Mouse (Mus musculus): ENCODE results near the gene Hils1. TPM values are rescaled to one million over a fixed set of nuclear protein-coding genes. Genes with fewer than 3 reads are reported as not detected.
"Not testable (repeated sequence)": the region's sequence is repeated elsewhere in the genome, so short reads cannot be mapped to it uniquely, and the experiment has no call there.

Gene Hils1
- total and polyA plus RNA-seq, 2 experiments from 2014 or later, result not detected

GRCm38 (mm10) chr11:94968187-94968586, 794 bp downstream of the Hils1 start:
- no peak for ATAC-seq
- no peaks in the 10 kb centered on the region for H3K27me3 ChIP-seq (ENCODE audit: insufficient read depth, low read length)
- DNase-seq, result no peak
- H3K9me3 ChIP-seq (ENCODE audit: low read length), result no peaks in the 10 kb centered on the region
- no peaks in the 10 kb centered on the region for H3K4me1 ChIP-seq (ENCODE audit: insufficient read depth)
- H3K9ac ChIP-seq, result no peak overlapping the region
- no peak overlapping the region for H3K4me3 ChIP-seq (ENCODE audit: low read depth, low read length)
- 61% methylated on average over 7 of the region's 7 CpGs for WGBS
- TF ChIP-seq CTCF (IDR thresholded peaks at IDR 0.05; ENCODE audit: low read depth), result no peak
- no peaks in the 10 kb centered on the region for H3K36me3 ChIP-seq (ENCODE audit: insufficient read depth)
- no peak overlapping the region for H3K4me2 ChIP-seq (ENCODE audit: low read depth)
- no peak overlapping the region for H3K27ac ChIP-seq (ENCODE audit: low read depth, low read length)

- WGBS, result 89% methylated on average over 4 of the region's 4 CpGs
- DNase-seq; H3K27ac ChIP-seq (ENCODE audit: low read depth, low read length); H3K4me3 ChIP-seq (ENCODE audit: low read depth, low read length); ATAC-seq; H3K4me2 ChIP-seq (ENCODE audit: low read depth); H3K36me3 ChIP-seq (ENCODE audit: insufficient read depth); H3K9ac ChIP-seq; H3K4me1 ChIP-seq (ENCODE audit: insufficient read depth); H3K27me3 ChIP-seq (ENCODE audit: insufficient read depth, low read length); H3K9me3 ChIP-seq (ENCODE audit: low read length): not testable (repeated sequence)
Observed at GRCm38 (mm10) chr11:94969709-94970108, 2.3 kb downstream of the Hils1 start.

GRCm38 (mm10) chr11:94970210-94970943, 3.0 kb downstream of the Hils1 start:
- H3K36me3 ChIP-seq (ENCODE audit: insufficient read depth), result no peaks in the 10 kb centered on the region
- peak; percentile 90 for ATAC-seq
- WGBS, result 60% methylated on average over 15 of the region's 15 CpGs

GRCm38 (mm10) chr11:94971895-94972615, 4.7 kb downstream of the Hils1 start:
- H3K9ac ChIP-seq, result no peak overlapping the region
- H3K4me3 ChIP-seq (ENCODE audit: low read depth, low read length), result no peak overlapping the region
- no peak overlapping the region for H3K27ac ChIP-seq (ENCODE audit: low read depth, low read length)
- 46% methylated on average over 16 of the region's 16 CpGs for WGBS
- no peak for TF ChIP-seq CTCF (IDR thresholded peaks at IDR 0.05; ENCODE audit: low read depth)
- H3K9me3 ChIP-seq (ENCODE audit: low read length), result no peaks in the 10 kb centered on the region
- H3K4me2 ChIP-seq (ENCODE audit: low read depth), result no peak overlapping the region
- H3K36me3 ChIP-seq (ENCODE audit: insufficient read depth), result no peaks in the 10 kb centered on the region
- DNase-seq (no peak), ATAC-seq (peak; percentile 21; the same call in 1 of the 2 replicates)
- no peaks in the 10 kb centered on the region for H3K27me3 ChIP-seq (ENCODE audit: insufficient read depth, low read length)
- no peaks in the 10 kb centered on the region for H3K4me1 ChIP-seq (ENCODE audit: insufficient read depth)

More at GRCm38 (mm10) chr11:94970210-94970943, 3.0 kb downstream of the Hils1 start:
- Histone ChIP-seq H3K27ac (ENCODE audit: low read depth, low read length) (no peak overlapping the region), H3K4me3 (ENCODE audit: low read depth, low read length) (no peak overlapping the region), H3K9me3 (ENCODE audit: low read length) (no peaks in the 10 kb centered on the region), H3K9ac (no peak overlapping the region), H3K27me3 (ENCODE audit: insufficient read depth, low read length) (no peaks in the 10 kb centered on the region), H3K4me2 (ENCODE audit: low read depth) (no peak overlapping the region), H3K4me1 (ENCODE audit: insufficient read depth) (no peaks in the 10 kb centered on the region)
- peak; percentile 88 for DNase-seq
- peak; percentile 97 for TF ChIP-seq CTCF (IDR thresholded peaks at IDR 0.05; ENCODE audit: low read depth)

GRCm38 (mm10) chr11:94972887-94973286, 5.5 kb downstream of the Hils1 start:
- TF ChIP-seq CTCF (IDR thresholded peaks at IDR 0.05; ENCODE audit: low read depth), result no peak
- H3K4me3 ChIP-seq (ENCODE audit: low read depth, low read length), result no peak overlapping the region
- H3K36me3 ChIP-seq (ENCODE audit: insufficient read depth), result no peaks in the 10 kb centered on the region
- H3K27me3 ChIP-seq (ENCODE audit: insufficient read depth, low read length), result no peaks in the 10 kb centered on the region
- DNase-seq (no peak), ATAC-seq (no peak)
- H3K9me3 ChIP-seq (ENCODE audit: low read length), result no peaks in the 10 kb centered on the region
- H3K9ac ChIP-seq, result no peak overlapping the region
- no peak overlapping the region for H3K27ac ChIP-seq (ENCODE audit: low read depth, low read length)
- no peak overlapping the region for H3K4me2 ChIP-seq (ENCODE audit: low read depth)
- peaks cover 3% of the 10 kb centered on the region for H3K4me1 ChIP-seq (ENCODE audit: insufficient read depth)
- 57% methylated on average over 5 of the region's 5 CpGs for WGBS

GRCm38 (mm10) chr11:94973313-94973712, 5.9 kb downstream of the Hils1 start:
- 59% methylated on average over 4 of the region's 4 CpGs for WGBS
- H3K4me1 ChIP-seq (ENCODE audit: insufficient read depth), result peaks cover 7% of the 10 kb centered on the region
- no peaks in the 10 kb centered on the region for H3K36me3 ChIP-seq (ENCODE audit: insufficient read depth)
- no peak overlapping the region for H3K4me2 ChIP-seq (ENCODE audit: low read depth)
- H3K27ac ChIP-seq (ENCODE audit: low read depth, low read length), result no peak overlapping the region
- H3K27me3 ChIP-seq (ENCODE audit: insufficient read depth, low read length), result no peaks in the 10 kb centered on the region
- no peaks in the 10 kb centered on the region for H3K9me3 ChIP-seq (ENCODE audit: low read length)
- ATAC-seq (no peak), DNase-seq (no peak)
- TF ChIP-seq CTCF (IDR thresholded peaks at IDR 0.05; ENCODE audit: low read depth), result no peak
- no peak overlapping the region for H3K4me3 ChIP-seq (ENCODE audit: low read depth, low read length)
- no peak overlapping the region for H3K9ac ChIP-seq

GRCm38 (mm10) chr11:94974951-94975350, 7.6 kb downstream of the Hils1 start:
- Histone ChIP-seq H3K36me3 (ENCODE audit: insufficient read depth) (no peaks in the 10 kb centered on the region), H3K4me3 (ENCODE audit: low read depth, low read length) (no peak overlapping the region), H3K9me3 (ENCODE audit: low read length) (no peaks in the 10 kb centered on the region), H3K4me1 (ENCODE audit: insufficient read depth) (peaks cover 16% of the 10 kb centered on the region), H3K27ac (ENCODE audit: low read depth, low read length) (no peak overlapping the region), H3K4me2 (ENCODE audit: low read depth) (no peak overlapping the region), H3K9ac (no peak overlapping the region), H3K27me3 (ENCODE audit: insufficient read depth, low read length) (no peaks in the 10 kb centered on the region)
- ATAC-seq (no peak), DNase-seq (no peak)
- TF ChIP-seq CTCF (IDR thresholded peaks at IDR 0.05; ENCODE audit: low read depth), result no peak
- WGBS, result 71% methylated on average over 2 of the region's 2 CpGs
